Mouse (Mus musculus) testis, postnatal 14 days (tissue): Measurements from ENCODE around the gene Sulf2.

Experiments used
- DNase-seq: peaks from one replicate; pipeline ENCODE4 v3.0.0; 2021; ENCODE audit warnings: low spot score

Gene Sulf2

DNA sequence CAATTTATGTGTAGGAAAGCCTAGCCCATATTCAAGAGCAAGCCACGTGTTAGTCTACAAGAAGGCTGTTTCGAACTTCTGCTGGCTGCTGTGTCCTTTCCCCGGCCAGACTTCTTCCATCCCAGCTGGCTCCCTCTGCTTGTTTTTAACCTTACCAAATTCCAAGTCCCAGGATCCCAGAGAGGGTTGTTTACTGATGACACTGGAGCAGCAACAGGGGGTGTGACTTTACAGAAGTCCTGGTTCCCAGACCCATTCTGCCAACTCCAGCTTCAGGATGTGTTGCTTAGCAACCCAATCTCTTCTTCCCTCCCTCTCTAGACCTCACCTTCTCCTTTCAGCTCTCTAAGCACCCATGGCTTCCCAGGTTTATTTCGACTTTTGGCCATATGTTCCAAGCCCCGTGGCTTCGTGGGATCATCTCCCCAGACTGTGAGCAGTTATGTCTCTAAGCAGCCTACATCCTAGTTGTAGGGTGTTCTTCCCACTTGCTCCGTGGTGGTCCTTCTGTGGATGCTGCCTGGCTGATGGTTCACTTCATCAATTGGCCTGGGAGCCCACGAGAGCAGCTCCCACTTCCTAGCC, 20.2 kb upstream of the Sulf2 start:
- no peak for DNase-seq

- peak; percentile 36 for DNase-seq
Observed at GRCm38 (mm10) chr2:166175145-166175544, 19.7 kb upstream of the Sulf2 start.

DNA sequence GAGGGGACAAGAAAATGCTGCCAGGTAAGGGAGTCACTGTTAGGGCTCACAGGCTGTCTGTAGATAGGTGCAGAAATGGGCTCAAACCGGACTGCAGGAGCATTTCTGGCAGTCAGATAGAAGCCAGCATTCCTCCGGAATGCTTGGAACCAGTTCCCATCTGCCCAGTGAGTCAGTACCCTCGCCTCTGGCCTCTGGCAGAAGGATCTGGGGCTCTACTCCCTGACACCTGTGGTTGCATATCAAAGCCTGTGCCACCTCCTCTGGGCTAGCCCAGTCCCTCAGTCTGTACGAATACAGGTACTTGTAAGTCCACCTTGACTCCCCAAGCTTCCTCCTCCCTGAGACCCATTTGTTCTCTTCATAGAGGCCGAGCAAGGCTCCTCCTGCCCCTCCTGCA, 17.7 kb upstream of the Sulf2 start:
- DNase-seq: no peak

DNA sequence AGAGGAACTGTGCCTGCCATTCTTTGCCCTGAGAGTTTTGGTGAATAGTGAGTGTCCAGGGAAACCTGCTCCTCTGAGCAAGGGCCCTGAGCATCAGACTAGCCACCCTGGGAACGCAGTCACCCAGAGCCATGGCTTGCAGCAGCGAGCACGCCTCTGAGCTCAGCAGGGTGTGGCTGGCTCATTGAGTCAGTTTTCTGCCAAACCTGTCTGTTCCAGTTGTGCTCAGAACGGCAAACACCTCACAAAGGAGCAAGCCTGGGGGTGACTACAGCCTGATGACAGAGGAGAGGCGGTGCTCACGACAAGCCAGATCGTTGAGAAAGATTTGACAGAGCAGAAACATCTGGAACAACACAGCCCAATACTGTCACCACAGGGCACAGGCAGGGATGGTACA, 14.7 kb upstream of the Sulf2 start:
- DNase-seq: no peak

GRCm38 (mm10) chr2:166168868-166169267, 13.4 kb upstream of the Sulf2 start:
- DNase-seq: no peak

GRCm38 (mm10) chr2:166167387-166167786, 11.9 kb upstream of the Sulf2 start:
- DNase-seq: no peak

GRCm38 (mm10) chr2:166165396-166165795, 9.9 kb upstream of the Sulf2 start:
- no peak for DNase-seq

DNA sequence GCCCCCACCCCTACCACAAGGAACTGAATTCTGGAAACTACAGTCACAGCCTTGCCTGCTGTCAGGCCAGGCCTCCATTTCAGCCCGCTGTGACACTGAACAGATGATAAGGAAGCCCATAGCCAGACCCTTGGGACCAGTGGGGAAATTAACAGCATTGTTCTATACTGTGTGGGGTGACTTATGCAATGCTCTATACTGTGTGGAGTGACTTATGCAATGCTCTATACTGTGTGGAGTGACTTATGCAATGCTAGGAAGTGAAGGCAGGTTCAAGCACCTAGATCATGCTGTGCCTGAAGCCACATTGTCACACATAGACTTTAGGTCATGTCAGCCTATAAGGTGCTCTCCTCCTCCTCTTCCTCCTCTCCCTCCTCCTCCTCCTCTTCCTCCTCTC, 9.1 kb upstream of the Sulf2 start:
- DNase-seq: no peak

DNA sequence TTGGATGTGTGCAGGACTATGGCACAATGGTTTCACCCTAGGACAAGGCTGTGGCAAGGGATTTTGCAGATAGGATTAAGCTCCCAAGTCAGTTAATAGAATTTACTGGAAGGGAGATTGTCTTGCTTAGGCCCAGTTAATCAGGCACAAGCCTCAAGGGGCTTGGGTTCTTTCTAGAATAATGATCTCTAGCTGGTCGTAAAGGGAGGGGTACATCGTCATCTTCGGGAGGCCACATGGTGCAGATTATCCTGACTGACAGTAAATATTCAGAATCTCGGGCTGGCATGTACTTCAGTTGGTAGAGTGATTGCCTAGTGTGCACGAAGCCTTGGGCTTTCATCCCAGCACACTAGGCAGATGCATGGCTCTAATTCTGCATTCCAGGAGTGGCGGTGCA, 8.5 kb upstream of the Sulf2 start:
- no peak for DNase-seq

DNA sequence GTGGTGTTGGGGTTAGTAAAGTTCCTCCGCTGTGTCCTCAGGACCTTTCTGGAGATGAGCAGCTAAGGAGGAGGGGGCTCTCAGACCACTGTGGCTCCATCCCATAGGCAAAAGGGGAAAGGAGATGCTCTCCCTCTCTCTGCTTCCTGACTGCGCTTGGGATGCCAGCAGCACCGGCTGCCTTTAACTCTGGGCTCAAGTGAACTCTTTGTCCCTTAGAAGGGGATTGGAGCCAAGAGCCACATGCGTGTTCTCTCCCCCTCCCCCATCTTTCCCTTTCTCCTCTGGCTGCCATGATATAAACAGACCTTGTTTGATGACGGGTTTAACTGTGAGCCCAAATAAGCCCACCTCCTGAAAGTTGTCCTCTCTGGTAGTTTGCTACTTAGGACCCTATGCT, 7.8 kb upstream of the Sulf2 start:
- DNase-seq: no peak

GRCm38 (mm10) chr2:166162160-166162559, 6.7 kb upstream of the Sulf2 start:
- no peak for DNase-seq

- DNase-seq: no peak
Observed at GRCm38 (mm10) chr2:166159276-166159675, 3.8 kb upstream of the Sulf2 start.

- DNase-seq: no peak
Observed at GRCm38 (mm10) chr2:166157767-166158561, 2.5 kb upstream of the Sulf2 start.

DNA sequence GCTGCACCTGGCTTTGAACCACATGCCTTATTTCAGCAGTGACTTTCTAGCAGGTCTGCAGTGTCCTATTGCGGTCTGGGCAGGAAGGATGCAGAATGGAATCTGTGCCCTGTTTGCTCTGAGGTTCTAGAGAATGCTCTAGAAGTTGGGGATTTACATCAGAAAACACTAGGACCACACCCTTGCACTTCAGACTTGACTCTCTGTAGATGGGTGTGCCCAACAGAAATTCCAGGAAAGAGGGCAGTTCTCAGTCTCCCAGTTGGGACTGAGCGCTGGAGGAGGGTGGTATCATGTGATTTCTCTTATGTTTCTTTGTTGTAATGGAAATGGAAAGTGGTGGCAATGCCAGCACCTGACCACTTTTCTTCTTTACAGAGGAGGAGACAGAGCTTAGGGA, 1.7 kb upstream of the Sulf2 start:
- DNase-seq: no peak

DNA sequence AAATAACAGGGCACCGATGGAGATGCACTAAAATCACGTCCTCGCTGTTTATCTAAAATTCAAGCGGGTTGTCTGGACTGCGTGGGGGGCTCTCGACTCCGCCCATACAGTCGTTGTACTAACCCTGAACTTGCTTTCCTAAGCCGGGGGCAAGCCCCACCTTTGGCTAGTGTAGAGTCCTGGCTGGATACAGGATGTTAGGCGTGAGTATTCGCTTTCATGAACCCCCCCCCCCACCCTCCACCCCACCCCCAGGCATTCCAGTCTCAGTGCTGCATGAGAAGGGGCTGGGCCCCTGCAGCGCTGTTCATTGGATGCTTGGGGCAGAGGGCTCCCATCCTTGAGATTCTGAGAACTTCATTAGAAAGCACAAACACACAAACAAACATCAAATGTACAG, 659 bp upstream of the Sulf2 start:
- DNase-seq: no peak

DNA sequence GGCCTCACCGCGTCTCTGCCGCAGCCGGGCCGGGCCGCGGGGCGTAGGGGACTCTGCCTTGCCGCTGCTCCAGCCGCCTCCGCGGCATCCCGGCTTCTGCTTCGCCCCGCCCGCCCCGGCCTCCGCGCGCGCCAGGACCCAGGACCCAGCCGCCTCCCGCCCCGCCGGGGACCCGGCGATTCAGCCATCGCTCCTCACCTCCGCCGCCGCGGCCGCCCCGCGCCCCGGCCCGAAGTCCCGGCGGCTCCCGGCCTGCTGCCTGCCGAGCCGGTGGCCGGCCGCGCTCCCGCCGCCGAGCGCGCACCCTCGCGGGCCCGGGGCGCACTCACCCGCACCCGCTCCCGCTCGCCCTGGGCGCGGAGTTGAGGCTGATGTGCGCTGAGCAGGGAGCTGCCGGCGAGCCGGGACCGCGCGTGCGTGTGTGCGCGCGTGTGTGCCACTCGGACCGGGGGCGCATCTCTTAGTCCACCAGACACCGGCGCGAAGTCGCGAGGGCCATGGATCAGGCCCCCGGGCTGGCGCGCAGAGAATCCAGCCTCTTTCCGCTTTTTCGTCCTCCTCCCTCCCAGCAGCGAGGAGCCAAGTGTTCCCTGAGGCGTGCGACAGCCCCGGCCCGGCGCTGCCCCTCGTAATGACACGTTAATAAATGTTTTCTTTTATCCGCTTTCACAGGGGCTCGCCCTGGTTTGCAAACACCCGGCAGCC, 562 bp downstream of the Sulf2 start:
- DNase-seq: no peak

DNA sequence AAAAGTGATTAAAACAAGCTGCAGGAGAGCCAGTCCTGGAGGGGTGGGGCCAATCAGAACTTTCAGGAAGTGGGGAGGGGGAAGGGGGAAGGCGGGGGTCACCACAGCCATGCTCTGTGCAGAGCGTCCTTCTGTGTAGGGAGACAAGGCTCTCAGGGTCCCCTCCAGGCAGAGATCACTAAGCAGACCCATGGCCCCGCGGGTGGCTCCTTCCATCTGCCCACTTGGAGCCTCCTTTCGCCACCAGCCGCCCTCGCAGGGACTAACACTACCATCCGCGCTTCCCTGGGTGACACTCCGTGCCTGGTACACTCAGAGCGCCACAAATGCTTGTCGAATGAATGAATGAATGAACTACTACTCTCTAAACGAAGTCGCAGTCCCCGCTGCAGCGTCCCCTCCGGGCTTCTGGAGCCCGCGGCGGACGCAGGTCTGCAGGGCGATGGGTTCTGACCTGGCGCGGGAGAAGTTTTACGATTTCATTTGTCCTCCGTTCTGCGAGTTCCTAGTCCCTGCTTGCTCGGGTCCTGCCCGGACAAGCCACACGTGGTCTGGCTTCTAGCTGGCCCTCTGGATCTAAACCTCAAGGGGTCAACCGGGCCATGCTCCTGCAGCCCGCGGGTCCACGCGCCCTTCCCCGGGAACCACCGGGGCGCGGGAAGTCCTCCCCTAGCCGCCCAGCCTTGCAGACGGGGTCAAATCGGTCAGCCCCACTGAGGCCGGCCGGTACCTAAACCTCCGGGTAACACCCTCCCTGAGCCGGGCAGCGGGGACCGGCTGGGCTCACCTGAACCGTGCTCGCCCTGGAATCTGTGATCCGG, 1.4 kb downstream of the Sulf2 start:
- DNase-seq: no peak

DNA sequence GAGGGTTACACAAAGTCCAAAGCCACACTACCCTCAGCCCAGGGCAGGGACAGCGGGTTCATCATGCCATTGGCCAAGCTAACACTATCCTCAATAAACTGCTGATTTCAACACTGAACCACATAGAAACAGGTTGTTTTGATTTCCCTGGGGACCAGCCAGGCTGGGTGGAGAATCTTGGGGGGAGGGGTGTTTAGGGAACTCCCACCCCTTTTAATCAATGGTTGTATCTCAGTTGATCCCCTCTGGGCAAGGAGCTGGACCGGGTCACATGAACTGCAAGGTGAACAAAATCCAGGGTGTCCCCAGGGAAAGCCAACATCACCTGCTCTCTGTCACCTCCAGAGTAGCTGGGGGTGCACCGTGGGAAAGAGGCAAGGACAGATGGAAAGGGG, 2.1 kb downstream of the Sulf2 start:
- no peak for DNase-seq

DNA sequence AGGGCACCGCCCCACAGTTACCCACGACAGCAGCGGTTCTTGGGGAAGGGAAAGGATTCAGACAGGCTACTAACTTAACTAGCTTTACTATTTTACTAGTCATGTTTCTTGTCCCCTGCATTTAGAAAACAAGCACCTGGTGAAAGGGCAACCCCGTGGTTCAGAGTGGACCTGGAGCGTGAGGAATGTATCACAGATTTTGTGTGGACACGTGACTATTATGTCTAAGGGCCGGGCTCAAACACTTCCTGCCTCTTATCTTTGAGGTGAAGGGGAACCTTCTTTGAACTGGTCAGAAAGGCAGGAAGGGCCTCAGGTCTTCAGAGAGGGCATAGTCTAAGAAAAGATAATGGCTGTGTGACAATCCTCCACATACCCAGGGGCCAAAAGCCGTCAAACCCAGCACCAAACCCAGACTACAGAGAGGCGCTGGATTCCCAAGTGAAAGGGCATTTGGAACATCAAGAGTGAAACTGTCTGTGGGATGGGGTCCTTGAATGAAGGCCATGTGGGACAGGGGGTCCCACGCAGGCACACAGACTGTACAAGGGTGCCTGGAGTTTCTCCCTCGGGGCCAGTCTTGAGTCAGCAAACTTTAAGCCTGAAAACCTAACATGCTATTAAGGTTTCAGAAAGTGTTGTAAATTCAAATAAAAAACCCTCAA, 2.6 kb downstream of the Sulf2 start:
- no peak for DNase-seq

GRCm38 (mm10) chr2:166151510-166152473, 3.7 kb downstream of the Sulf2 start:
- peak; percentile 72 for DNase-seq

- DNase-seq: no peak
Observed at GRCm38 (mm10) chr2:166150584-166150983, 4.9 kb downstream of the Sulf2 start.
